Mouse (Mus musculus): ENCODE data around the gene Rabgap1.
A peak's percentile ranks its signal among the peaks of the same experiment; 100 is the strongest.

Gene Rabgap1

GRCm38 (mm10) chr2:37516030-37516710 lies 73.1 kb downstream of the Rabgap1 start, which contains the start of gene Gpr21:
TSS of gene Gpr21 (plus strand) at chr2:37516332.
- no peak for DNase-seq

GRCm38 (mm10) chr2:37516922-37517462 lies 73.9 kb downstream of the Rabgap1 start:
- DNase-seq, result peak; percentile 17

GRCm38 (mm10) chr2:37518561-37519285 lies 75.6 kb downstream of the Rabgap1 start:
- no peak for DNase-seq

DNA sequence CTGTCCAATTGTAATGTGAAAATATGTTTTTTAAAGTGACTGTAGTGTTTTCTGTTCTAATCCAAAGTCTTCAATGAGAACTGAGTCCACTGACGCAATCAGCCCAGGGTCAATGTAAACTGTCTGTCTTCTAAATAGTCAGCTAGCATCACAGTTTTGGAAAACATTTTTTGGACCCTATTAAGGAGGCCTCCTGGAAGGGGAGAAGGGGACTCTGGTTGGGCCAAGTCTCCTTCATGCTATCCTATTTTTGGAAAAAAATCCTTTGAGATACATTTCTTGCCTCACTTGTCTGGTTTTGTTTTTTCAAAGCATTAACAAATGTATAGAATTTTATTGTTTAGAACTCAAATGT lies 76.2 kb downstream of the Rabgap1 start:
- DNase-seq, result no peak

GRCm38 (mm10) chr2:37527587-37527986 lies 84.5 kb downstream of the Rabgap1 start:
- no peak for DNase-seq

DNA sequence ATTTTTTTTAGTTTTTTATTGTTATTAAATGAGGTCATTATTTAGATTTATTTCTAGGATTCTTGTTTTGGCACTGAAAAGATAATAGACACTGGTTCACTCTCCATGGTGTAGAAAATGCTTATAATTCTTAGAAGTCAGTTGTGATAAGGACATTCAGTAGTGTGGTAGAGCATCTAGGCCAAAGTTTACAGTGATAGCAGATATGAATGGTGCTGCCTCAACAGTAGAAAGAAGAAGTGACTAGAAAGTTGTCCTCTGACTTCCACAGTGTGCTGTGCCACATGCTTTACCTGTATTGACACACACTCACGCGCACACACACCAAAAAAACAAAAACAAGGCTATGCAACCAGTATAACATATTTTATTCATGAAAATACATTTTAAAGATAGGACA lies 86.3 kb downstream of the Rabgap1 start:
- DNase-seq, result no peak

GRCm38 (mm10) chr2:37530766-37531165 lies 87.7 kb downstream of the Rabgap1 start:
- DNase-seq, result no peak

DNA sequence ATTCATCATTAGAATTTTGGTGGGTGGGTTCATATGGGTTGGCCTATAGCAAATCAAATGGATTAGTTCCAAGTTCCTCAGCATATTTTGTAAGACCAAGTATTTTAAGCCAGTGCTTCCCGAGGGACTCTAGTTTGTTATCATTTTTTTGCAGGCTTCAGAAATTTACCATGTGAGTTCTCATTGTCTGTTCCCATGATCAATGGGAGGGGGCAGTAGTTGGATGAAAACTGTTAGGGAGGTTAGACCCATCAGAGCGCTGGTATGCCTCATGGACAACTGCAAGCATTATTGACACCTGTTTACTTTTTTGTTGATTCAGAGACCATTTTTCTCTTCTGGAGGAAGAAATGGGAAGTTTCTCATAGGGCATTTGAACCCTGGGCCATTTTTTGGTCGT lies 88.6 kb downstream of the Rabgap1 start:
- no peak for DNase-seq

DNA sequence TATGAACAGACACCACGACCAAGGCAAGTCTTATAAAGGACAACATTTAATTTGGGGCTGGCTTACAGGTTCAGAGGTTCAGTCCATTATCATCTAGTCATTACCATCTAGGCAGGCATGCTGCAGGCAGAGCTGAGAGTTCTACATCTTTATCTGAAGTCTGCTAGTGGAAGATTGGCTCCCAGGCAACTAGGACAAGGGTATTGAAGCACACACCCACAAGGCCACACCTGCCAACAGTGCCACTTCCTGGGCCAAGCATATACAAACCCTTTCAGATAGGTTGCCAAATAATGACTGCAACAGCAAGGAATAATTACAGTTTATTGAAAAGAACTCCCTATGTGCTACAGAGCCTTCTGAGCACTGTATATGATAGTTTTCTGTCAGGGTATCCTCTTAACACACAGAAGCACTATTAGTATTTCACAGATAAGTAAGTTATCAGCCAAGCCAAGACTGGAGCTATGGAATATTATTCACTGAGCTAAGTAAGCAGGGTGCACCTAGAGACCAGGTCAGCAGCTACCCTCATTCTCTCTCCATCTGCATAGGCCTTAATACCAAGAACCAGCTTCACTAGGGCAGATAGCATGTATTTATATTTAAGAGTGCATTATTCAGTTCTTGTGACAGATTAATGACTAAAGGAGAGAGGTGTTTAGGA lies 106.4 kb downstream of the Rabgap1 start:
- DNase-seq, result no peak

GRCm38 (mm10) chr2:37556366-37556765 lies 113.3 kb downstream of the Rabgap1 start:
- no peak for DNase-seq

GRCm38 (mm10) chr2:37565579-37565978 lies 122.5 kb downstream of the Rabgap1 start:
- DNase-seq, result no peak

DNA sequence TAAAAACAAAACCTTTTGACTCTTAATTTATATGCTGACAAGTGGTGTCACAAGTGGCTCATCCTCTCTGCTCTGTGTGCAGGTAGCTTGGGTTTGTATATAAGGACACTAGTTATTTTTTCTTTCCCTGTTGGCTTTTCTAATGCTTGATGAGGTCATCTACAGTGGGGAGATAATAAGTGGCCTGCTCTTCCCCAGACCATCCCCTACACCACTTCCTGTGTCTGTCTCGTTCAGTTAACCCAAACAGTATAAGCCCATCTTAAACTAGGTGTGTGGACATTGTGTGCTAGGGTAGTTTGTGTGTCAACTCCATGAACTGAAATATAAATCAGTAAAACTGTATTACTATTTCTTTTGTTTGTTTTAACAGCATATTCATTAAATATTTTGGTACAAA lies 123.0 kb downstream of the Rabgap1 start:
- no peak for DNase-seq

- no peak for DNase-seq
Observed at GRCm38 (mm10) chr2:37569888-37570287, 126.8 kb downstream of the Rabgap1 start.

DNA sequence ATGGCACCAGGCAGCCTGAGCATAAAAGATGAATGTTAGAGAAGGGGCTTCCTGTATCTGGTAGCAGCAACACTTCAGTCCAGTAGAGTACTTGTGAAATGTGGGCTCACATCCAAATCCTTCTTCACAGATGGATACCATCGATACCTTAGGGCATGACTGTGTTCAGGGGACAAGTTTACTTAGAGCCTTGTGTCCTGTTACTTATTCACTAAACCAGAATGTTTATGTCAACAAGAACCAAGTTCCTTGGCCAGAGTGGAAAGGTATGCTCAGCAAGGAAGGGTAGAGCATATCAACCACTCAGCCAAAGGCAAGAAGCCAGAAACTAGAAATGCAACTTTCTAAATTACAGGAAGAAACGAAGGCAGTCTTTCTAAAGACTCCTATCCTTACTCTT lies 127.6 kb downstream of the Rabgap1 start:
- DNase-seq, result no peak

DNA sequence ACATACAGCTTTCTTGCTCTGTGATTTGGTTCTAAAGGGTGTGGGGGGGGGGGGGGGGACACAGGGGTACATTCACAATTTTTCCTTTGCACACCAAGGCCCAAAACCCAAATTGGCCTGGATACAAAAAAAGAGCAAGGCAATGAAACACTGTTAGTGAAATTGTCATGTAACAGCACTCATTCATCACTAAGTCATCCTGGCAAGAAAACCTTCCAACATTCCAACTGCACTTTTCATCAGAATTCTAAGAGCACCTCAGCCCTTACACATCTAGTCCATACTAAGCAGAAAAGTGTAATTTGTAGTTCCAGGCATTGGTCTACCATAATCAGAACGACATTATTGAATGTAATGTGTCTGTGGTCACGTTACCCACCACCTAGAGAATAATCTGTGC lies 129.1 kb downstream of the Rabgap1 start:
- DNase-seq, result no peak

GRCm38 (mm10) chr2:37576661-37577060 lies 133.6 kb downstream of the Rabgap1 start:
- no peak for DNase-seq

GRCm38 (mm10) chr2:37578185-37578584 lies 135.1 kb downstream of the Rabgap1 start:
- DNase-seq, result no peak

DNA sequence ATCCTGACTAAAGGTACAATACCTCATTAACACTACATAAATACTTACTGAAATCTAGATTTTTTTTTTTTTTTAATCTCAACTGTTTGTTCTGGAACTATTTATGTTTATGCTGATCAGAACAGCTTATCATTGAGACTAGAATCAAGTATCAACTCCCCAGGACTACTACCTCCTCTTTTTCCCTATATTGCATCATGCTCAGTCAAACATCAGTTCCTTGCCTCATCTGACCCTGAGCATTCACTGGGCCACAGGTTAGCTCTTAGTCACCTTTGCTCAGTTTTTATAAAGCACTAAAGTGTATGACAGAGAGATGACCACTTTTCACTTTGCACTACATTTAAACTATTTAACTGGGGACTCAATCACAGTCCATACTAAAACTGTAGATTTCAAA lies 144.8 kb downstream of the Rabgap1 start:
- DNase-seq, result no peak
